Mouse (Mus musculus): ENCODE measurements around the gene Atp2a3.

The Atp2a3 gene

DNA sequence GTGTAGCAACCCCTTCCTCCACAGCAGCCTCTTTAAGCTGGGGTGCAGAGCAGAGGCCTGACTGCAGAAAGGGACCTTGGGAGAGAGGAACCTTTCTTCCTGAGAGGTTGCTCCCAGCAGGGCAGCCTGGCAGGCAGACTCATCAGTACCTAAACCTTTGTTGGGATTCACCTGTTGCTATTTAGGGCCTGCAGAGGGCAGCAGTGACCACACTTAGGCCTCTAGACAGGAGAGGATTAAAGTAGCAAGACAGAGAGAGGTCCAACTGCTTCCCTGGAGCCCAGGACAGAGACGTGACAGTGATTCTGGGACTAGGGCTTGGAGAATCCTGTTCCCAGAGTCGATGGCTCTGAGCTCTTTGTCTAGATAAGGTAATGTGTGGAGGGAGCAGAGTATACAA is 45.4 kb downstream of the Atp2a3 start:
- DNase-seq (ENCODE audit: low spot score), result peak; percentile 82

- DNase-seq (ENCODE audit: low spot score), result peak; percentile 52
Measured at GRCm38 (mm10) chr11:73007113-73007512, 46.1 kb downstream of the Atp2a3 start.

- peak; percentile 70 for DNase-seq (ENCODE audit: low spot score)
Measured at GRCm38 (mm10) chr11:73007698-73008481, 46.9 kb downstream of the Atp2a3 start.

GRCm38 (mm10) chr11:73008826-73009225 is 47.9 kb downstream of the Atp2a3 start:
- DNase-seq (ENCODE audit: low spot score), result no peak

GRCm38 (mm10) chr11:73009531-73010274 is 48.7 kb downstream of the Atp2a3 start:
- DNase-seq (ENCODE audit: low spot score), result no peak

DNA sequence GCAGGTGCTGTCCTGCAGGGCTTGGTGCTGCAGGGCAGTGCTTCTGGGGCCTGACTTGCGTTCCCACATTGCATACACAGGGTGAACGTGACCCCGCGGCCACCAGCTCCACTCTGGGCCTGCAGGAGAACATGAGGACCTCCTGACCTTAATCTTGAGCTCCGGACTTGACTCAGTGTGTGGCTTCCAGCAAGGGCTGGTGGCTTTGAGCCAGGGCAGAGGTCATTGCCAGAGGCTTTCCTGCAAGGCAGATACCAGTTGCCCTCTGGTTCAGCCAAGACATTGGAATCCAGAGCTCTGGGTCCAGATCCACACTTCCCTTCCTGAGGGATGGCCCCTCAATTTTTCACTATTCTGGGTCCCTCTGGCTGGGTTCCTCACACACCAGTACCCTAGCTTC is 53.0 kb downstream of the Atp2a3 start:
- no peak for DNase-seq (ENCODE audit: low spot score)

GRCm38 (mm10) chr11:73014831-73015344 is 53.9 kb downstream of the Atp2a3 start:
- no peak for DNase-seq (ENCODE audit: low spot score)

DNA sequence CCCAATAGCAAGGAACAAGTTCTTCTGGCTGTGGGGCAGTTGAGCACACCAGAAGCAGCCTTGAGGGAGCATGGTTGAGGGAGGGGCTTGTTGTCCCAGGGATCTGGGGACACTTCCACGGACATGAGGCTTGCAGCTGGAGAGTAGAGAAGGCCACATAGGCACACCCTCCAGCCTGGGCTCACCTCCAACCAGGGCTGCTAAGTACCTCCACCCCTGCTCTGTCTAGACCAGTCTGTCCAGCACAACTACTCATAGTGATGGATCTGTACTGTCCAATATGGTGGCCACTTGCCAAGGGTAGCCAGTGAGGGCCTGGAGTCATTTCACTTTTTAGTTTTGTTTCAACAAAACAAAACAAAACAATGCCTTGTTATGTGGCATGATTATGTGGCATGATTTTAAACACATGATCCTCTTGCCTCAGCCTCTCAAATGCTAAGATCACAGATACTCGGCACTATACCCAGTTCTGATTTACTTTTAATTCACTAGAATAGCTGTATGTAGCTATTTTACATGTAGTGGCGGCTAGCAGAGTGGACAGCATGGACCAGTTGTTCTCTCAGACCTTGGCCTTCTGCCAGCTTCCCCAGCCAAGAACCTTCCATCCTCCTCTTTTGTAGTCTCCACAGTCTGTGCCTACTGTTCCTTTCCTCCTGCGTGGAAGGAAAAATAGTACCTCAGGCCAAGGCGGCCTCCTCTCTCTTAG is 54.6 kb downstream of the Atp2a3 start:
- no peak for DNase-seq (ENCODE audit: low spot score)

GRCm38 (mm10) chr11:73016103-73016420 is 55.1 kb downstream of the Atp2a3 start:
- no peak for DNase-seq (ENCODE audit: low spot score)

- DNase-seq (ENCODE audit: low spot score), result peak; percentile 93
Measured at GRCm38 (mm10) chr11:73018471-73019146, 57.6 kb downstream of the Atp2a3 start, which contains the start of gene Camkk1. TSS of gene Camkk1 (plus strand) at chr11:73019008.

GRCm38 (mm10) chr11:73019147-73019795 is 58.3 kb downstream of the Atp2a3 start:
- peak; percentile 59 for DNase-seq (ENCODE audit: low spot score)

GRCm38 (mm10) chr11:73020953-73021800 is 60.2 kb downstream of the Atp2a3 start:
- DNase-seq (ENCODE audit: low spot score), result peak; percentile 63

- peak; percentile 76 for DNase-seq (ENCODE audit: low spot score)
Measured at GRCm38 (mm10) chr11:73023099-73023498, 62.1 kb downstream of the Atp2a3 start.

GRCm38 (mm10) chr11:73023827-73024226 is 62.9 kb downstream of the Atp2a3 start:
- no peak for DNase-seq (ENCODE audit: low spot score)

GRCm38 (mm10) chr11:73024236-73024904 is 63.4 kb downstream of the Atp2a3 start:
- DNase-seq (ENCODE audit: low spot score), result no peak

DNA sequence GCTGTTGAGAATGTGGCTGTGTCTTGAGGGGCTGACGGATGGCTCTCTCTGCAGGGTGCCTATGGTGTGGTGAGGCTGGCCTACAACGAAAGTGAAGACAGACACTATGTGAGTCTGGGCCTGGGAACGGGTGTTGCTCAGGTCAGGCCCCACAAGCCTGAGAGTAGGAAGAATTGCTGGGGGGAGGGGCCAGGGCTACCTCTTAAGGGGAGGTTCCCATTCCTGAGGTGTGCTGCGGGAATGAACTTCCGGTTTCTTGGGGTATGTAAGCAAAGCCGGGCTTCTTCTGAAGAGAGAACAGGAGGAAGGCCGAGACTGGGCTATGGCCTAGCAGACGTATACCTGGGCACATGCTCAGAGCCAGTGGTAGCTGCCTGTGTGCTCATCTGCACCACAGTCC is 66.0 kb downstream of the Atp2a3 start:
- no peak for DNase-seq (ENCODE audit: low spot score)

- DNase-seq (ENCODE audit: low spot score), result no peak
Measured at GRCm38 (mm10) chr11:73030821-73031498, 70.0 kb downstream of the Atp2a3 start.

- DNase-seq (ENCODE audit: low spot score), result no peak
Measured at GRCm38 (mm10) chr11:73031536-73031935, 70.6 kb downstream of the Atp2a3 start.

DNA sequence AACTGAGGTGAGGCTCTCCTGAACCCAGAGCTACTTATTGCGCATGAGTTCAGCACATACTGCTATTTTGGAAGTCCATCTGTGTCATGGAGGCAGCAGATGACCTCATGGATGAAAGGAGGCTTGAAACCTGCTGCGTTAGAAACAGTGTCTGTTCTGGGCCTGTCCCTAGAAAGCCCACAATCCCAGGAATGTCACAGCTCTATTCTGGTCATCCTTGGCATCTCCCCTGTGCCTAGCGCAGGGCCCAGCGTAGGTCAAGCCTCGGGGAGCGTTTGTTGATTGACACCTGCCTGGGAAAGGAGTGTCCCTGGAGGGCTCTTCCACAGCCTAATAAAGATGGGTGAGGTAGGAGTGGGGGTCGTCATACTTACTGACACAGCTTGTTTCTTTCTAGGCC is 75.1 kb downstream of the Atp2a3 start:
- DNase-seq (ENCODE audit: low spot score), result no peak

All from MN1 (cell line).